Mouse (Mus musculus): Measurements from ENCODE around the gene Vps41.

Vps41 gene

DNA sequence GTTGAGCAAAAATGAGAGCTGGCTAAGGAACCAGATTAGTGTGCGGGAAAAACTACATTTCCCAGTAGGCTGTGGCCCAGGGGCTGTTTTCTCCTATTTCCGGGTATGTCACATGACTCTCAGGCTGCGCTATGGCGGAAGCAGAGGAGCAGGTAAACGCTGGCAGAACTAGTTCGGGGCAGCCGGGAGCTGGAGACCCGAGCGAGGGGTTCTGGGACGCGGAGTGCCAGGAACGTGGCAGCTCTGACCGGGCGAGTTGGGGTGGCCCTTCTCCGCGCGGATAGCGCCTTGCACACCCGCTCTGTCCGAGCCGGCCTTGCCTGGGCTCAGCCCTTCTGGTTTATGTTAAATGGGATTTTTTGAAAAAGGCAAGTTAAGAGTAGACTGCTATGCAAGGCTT is at the start of gene Vps41:
TSS of gene Vps41 (plus strand) at position 102 of the 400 bp plus-strand sequence.
- DNase-seq (ENCODE audit: low spot score in 2 of 2) = peak; percentile 77 to 78

DNA sequence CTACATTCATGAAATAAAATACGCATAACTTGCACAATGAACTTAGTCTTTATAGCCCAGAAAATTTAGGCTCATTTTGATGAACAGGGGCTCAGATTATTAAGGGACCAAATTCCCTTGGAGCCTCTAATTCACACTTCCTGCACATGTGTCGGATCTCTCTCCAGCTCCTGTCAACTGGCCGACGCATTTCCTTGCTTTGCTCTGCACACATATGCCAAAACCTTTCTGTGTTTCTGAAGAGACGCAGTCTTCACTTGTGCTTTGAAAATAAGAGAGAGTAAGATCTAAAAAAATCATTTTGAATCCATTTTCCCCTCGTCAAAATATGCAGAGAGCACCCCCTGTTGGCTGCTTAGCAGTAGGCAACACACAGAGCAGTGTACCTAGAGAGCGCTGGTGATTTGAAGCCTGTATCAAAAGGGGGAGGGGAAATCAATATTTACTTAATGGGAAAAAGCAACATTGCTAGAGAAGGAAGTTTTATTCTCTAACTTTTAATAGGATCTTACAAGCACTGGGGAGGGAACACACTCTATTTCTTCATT is 18.5 kb upstream of the Vps41 start:
- peak; percentile 13 to 55 for DNase-seq (ENCODE audit: low spot score in 2 of 2)

DNA sequence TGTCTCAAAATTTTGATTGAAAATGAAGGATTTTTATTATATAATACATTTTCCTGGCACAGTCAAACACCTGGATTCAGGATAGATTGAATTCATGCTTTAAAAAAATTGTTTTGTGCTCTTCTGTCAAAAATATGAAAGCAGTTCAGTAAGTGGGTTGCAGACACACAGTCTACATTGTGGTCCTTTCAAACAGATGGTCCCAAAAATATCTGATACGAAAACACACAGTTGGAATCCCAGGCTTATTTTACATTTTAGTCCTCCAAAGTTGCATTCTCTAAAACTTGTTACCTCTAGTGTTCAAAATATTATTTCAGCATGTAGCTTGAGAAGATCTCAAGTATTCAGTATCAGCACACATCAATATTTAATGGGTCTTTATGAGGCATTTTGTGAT is 5.4 kb upstream of the Vps41 start:
- no peak for DNase-seq (ENCODE audit: low spot score in 2 of 2)

DNA sequence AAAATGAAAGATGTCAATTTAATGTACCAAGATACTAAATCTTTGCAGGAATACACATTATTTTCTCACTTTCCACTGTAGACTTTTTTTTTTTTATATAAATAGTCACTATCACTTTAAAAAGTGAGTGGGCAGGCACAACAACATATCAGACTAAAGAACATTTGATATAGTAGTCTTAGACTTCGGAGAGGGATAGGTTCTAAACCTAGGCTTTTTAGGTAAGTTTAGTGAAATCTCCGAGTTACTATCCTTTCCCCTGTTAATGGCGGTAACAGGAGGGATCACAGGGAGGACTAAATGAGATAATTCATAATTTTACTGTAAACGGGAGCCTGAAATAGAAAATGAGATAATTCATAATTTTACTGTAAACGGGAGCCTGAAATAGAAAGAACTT is 379 bp upstream of the Vps41 start:
- DNase-seq (ENCODE audit: low spot score in 2 of 2) = no peak

DNA sequence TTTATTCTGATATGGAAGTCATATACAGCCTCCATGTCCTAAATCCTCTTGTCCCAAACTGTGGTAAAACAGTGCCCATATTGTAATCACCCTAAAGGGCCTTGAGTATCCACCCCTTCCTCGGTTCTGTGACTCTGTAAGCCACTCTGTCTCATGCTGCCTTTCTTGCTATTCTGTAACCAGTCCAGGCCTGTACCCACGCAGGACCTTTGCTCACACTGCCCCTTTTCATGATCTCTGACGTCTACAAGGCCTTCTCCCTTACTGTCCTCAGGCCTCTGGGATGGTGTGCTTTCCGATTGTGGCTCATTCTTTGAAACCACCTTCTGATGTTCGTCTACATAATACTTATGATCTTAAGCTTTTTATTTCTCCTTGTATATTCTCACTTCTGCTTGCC is 1.4 kb downstream of the Vps41 start:
- no peak for DNase-seq (ENCODE audit: low spot score in 2 of 2)

DNA sequence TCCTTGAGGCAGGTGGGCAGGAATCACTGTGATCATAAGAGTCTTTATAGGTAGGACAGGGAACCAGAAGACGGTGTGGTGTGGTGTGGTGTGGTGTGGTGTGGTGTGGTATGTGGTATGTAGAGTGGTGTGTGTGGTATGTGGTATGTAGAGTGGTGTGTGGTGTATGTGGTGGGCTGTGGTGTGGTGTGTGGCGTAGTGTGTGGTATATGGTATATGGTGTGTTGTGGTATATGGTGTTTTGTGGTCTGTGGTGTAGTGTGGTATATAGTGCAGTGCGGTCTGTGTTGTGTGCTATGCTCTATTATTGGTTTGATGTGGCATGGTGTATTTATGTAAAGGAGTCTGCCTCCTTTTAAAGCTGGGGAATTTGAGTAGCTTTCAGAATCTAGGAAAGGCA is 13.6 kb downstream of the Vps41 start:
- no peak for DNase-seq (ENCODE audit: low spot score in 2 of 2)

DNA sequence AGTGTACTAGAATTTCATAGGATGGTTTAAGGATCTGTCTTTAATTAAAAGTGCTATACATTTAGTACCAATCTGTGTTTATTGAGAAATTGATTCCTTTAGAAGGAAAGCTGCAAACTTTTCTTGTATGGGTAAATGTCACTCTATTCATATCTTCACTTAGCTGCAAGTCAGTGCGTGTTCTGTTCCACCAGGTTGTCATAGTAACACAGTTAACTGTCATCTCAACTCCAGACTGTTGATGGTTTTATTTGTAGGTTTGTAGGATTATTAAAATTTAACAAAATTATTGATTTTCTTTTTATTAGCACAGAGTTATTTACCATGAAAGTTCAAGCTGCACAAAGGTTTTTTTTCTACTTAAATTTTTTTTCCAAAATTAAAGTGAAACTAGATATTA is 19.5 kb downstream of the Vps41 start:
- DNase-seq (ENCODE audit: low spot score in 2 of 2) = no peak

DNA sequence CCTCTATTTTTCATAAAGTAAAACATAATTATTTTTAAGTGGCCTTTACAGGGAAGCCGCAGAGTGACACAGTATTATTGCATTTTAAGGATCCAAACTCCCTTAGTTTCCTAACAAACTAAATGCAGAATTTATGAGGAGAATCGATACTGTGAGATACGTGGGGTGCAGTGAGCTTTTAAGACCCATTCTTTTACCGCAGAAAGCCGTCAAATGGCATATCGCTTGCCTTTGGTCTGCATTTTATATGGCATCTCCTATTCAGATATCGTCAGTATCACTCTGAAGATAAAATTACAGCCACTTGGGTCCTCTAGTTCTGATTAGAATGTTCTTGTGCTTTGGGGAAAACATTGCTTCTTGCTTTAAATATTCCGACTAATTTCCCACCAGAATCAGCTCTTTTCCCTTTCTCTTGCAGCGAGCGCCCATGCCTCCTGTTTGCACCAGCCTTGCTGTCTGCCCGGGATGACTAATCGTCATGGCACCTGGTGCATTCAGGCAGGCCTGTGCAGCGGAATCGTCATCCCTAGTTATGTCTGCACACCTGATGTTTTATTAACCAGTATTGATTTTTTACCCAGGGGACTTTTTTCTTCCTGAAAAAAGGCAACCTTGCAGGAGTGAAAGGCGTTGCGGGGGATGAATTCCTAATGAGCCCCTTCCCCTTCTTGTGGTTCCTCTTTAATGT is 26.6 kb downstream of the Vps41 start:
- DNase-seq (ENCODE audit: low spot score in 2 of 2) = peak; percentile 11 to 28

DNA sequence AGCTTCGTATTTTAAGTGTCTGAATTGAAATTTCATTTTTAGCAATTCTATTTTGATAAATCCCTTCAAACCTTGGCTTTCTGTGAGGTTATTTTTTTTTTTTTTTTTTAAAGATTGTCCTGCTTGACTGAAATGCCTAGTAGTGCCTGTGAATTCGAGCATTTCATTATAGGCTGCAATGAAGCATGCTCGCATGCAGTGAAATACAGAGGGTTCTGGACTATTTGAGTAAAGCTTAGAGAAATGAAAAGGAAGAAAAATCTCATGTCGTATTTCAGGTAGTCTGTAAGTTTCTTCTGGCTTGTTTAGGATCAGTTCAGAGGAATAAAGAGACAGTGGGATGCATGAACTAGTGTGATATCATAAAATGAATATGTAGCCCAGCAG is 27.2 kb downstream of the Vps41 start:
- no peak for DNase-seq (ENCODE audit: low spot score in 2 of 2)

DNA sequence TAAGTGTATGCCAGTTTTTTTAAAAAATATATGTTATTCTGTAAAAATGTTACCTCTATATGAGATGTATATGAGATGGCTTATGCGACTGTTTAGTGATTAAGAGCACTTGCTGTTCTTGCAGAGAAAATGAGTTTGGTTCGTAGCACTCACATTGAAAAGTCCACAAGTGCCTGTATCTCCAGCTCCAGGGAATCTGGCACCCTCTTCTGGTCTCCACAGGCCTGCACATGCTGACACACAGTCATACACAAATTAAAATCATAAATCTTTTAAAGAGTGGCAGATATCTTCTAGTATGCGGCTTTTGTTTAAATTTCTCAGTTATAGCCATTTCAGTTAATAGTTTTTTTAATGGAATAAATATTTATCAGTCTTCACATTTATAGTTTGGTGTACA is 40.9 kb downstream of the Vps41 start:
- no peak for DNase-seq (ENCODE audit: low spot score in 2 of 2)

DNA sequence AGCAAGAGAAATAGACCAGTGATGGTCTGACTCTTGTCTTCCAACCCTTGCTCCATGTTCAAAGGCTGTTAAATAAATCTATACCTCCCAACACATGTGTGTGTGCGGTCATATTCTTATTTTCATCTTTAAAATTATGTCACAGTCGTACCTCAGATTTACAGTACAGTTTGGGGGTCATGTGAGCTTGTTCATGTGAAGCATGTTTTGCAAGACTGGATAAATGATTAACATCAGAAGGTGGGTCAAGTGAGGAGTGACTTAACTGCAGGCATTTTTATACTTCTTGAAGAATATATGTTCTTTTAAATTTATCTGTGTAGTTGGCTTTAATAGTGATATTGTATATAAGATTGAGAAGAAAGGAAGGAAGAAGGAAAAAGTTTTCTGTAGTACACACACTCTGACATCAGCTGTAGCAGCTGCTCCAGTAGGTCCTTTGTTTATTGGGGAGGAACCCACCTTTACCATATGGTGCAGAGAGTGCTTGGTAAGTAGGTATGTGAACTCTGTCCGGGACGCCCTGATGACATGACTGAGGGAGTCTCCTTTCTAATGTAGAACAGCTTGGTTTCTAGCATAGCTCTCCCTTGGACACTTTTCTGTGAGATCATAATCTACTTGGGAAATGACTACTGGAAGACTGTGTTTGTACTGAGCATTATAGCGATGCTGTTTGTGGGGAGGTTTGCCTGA is 42.4 kb downstream of the Vps41 start:
- DNase-seq (ENCODE audit: low spot score in 2 of 2) = no peak

DNA sequence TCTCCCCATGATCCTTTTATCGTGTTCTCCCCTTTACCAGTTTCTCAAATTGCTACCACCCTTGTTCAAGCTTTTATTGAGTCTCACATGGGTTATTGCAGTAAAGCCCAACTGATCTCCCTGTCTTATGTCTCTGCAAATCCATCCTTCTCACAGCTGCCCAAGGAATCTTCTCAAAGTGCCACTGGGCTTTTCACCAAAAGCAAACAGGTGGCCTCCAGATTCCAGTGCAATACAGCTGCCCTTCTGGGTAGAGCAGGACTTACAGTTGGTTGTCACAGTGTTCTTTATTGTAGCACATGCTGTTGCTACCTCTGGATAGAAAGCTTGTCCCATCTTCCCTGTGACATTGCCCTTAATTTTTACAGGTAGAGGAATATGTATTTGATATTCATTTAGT is 44.4 kb downstream of the Vps41 start:
- no peak for DNase-seq (ENCODE audit: low spot score in 2 of 2)

DNA sequence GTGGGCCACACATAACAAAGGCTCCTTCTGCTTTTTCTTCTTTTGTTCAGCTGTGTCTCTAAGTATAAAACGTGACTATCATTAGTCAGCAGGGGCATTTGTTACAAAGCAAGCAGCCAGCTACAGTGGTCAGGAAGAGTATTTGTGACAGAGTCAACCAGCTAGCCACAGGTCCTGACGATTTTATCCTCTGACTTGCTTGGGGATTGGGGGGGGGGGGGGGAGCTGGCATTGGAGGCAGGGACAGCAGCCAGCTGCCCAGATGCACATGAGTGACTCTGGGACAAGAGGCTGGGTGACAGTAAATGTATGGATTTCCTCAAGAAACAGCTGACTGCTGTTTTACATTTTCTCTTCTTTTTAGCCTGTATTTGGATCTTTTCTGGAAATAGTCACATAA is 50.8 kb downstream of the Vps41 start:
- DNase-seq (ENCODE audit: low spot score in 2 of 2) = no peak

DNA sequence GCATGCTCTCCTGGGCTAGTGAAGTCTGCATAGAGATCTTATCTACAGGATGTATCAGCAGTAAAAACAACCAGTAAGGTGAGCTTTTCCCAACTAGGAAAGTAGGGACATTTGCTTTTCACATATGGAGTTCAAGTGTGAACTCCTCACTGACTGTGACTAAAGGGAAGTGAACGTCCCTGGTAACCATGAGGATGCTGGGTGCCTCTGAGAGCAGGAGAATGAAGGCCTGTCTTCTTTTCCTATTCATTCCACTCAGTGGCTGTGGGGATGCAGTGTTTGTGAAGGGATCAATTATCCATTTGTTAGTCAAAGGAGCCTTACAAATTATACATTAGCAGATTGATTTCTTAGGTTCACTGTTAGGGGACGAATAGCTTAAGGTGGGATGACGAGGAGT is 51.4 kb downstream of the Vps41 start:
- no peak for DNase-seq (ENCODE audit: low spot score in 2 of 2)

DNA sequence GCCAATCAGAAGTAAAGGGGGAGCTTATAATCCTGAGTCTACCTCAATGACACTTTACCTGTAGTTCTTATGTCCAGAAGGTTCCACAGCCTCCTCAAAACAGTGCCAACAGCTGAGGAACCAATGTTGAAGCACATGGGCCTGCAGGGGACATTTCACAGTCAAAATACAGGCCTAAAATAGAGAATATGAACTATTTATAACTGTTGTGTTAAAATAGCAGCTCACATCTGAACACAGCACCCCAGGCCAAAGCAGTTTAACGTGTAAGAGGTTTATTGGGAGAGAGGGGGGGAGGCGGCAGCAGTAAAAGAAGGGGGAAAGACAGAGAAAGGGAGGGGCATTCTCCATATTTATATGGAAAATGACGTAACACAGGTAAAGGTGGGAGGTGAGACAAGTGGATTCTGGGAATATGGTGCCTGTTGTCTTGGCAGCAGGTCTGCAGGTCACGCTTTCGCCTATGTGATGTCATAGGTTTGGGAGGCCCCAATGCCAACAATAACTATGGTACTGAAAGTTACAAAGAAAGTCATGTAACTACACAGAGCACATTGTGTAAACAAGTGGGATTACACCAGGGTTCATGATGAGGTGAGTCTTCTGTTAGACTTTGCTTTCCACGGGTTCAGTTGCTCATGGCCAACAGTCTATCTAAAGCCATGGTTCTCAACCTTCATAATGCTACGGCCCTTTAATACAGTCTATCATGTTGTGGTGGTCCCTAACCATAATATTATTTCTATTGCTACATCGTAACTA is 56.5 kb downstream of the Vps41 start:
- DNase-seq (ENCODE audit: low spot score in 2 of 2) = no peak

DNA sequence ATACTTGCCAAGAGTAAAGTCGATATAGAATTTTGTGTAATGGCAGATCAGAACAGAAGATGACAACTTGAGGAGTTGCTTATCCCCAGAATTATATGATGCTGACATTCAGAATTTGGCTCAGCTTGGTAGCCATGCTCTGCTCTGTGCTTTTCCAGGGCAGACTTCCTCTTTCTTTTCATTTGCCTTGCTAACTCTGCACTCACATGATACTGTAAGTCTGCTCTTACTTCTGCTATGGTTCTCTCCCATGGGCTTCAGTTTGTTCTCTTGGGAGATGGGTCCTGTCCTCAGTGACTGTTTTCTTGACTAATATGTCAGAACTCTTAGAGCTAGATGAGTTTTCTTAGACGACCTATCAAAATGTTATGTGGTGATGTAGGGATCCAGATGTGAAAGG is 64.2 kb downstream of the Vps41 start:
- no peak for DNase-seq (ENCODE audit: low spot score in 2 of 2)

DNA sequence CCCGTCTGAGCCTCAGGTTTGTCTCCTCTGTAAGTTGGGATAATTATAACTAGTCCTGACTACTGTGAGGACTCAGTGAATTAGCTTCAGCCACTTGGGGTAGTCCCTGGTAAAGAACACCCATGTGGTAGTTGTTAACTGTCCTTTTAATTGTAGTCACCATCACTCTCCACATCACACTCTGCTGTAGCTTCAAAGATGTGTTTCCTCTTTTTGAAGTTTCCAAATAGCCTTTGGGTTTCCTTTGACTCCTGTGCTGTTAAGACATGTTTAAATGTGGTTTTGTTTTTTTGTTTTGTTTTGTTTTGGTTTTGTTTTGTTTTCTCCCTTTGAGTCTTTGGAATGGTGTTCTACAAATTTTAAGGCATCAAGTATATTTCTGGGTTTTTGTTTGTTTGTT is 68.6 kb downstream of the Vps41 start:
- no peak for DNase-seq (ENCODE audit: low spot score in 2 of 2)

DNA sequence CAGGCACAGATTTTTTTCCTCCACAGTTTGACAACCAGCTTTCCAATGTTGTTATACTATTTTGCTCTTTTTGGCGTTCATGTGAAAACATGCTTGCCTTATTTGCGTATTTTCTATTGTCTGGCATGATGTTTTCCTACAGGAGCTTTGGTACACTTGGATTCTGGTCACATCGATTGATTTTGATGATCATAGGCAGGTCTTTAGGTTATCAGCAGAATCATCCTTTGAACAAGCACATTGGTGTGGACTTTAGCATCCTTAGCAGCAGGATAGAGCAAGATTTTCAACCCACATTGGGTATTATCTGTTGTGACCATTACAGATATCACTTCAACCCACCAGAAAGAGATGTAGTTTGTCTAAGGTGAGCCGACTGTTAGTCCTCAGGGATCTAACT is 71.0 kb downstream of the Vps41 start:
- no peak for DNase-seq (ENCODE audit: low spot score in 2 of 2)

DNA sequence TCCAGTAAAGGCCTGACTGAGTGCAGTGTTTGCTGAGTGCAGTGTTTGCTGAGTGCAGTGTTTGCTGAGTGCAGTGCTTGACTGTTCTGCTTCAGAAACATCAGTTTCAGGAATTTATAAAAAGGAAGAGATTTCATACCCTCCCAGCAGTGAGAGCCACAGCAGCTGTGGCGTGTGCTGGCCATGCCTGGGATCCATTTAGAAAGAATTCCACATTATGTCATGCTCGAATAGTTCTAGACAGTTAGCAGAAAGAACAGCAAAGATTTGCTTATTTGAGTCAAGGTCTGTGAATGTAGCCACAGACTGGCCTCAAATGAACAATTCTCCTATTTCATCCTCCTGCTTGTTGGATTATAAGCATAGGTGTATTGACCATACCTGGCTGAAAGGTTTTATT is 71.6 kb downstream of the Vps41 start:
- no peak for DNase-seq (ENCODE audit: low spot score in 2 of 2)

DNA sequence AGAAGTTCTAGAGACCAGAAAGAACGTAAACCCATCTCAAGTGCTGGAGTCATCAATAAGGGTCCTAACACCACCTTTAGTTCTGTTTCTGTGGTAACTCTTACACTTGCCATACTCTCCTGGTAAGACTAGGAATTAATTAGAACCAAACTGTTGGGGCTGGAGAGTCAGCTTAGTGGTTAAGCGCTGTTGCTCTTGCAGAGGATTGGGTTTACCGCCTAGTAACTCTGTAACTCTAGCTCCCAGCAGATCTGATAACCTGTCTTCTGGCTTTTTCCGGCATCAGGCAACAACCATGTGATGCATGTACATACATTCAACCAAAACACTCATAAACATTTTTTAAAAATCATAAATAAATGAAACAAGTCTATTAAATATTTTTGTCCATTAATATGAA is 72.6 kb downstream of the Vps41 start:
- no peak for DNase-seq (ENCODE audit: low spot score in 2 of 2)

DNA sequence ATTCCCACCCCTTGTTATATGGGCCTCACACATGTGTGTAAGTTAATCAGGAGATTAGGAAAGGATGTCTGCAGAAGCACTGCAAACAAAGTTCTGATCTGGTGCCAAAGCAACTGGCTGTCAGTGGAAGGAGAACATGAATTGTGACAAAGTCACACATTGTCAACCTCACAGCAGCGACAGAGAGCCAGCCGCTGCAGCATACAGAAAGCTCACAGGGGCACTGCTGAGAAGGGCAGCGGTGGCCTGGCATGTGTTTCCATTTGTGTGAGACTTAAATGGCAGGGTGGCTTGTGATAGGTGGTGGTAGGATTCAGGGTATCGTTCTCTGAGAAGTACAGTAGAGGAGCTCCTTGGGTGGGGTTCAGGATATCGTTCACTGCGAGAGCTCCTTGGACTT is 73.0 kb downstream of the Vps41 start:
- no peak for DNase-seq (ENCODE audit: low spot score in 2 of 2)

DNA sequence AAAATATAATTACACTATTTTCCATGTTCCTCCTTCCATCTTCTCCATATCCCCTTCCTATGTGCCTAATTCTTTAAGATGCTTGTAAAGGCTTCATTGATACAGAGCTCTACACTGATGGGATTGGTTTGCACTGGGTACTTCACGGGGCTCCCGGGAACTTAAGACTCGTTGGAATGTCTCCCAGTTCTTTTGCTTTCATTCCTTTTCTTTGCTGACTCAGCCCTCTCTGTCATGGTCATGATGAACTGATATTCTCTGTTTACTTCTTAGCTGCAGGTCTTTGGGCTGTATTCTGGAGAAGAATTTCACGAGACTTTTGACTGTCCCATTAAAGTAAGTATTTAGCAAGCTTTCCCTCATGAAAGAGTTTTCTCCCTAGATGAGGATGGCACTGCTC is 74.2 kb downstream of the Vps41 start:
- no peak for DNase-seq (ENCODE audit: low spot score in 2 of 2)

DNA sequence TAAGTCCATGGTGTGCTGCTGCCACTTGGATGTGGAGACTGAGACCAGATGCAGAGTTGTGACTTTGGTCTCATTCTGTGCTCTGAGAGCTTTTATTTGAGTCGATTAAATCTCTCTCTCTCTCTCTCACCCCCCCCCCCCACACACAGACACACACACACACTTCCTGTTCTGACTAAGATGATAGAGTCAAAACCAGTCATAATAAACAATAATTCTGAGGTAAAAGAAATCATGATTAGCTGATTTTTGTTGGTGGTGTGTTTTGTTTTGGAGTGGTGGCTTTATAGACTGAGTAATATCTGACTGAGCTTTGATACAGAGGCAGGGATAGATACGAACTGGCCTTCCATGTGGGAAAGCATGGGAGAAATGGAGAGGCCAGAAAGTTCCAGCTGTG is 74.6 kb downstream of the Vps41 start:
- DNase-seq (ENCODE audit: low spot score in 2 of 2) = no peak
